Mouse (Mus musculus) 3T3-L1 (cell line): Measurements from ENCODE around the gene Oxct2a.
"Not testable (repeated sequence)": the region's sequence is repeated elsewhere in the genome, so short reads cannot be mapped to it uniquely, and the experiment has no call there.

Experiments
- DNase-seq: peaks from one replicate; pipeline ENCODE4 v3.0.0-alpha.2; 2015; ENCODE audit warnings: low read depth, low spot score

Gene Oxct2a

GRCm38 (mm10) chr4:123323534-123323933 lies at the start of gene Oxct2a:
Oxct2a (minus strand) TSS chr4:123323634.
- DNase-seq: no peak

DNA sequence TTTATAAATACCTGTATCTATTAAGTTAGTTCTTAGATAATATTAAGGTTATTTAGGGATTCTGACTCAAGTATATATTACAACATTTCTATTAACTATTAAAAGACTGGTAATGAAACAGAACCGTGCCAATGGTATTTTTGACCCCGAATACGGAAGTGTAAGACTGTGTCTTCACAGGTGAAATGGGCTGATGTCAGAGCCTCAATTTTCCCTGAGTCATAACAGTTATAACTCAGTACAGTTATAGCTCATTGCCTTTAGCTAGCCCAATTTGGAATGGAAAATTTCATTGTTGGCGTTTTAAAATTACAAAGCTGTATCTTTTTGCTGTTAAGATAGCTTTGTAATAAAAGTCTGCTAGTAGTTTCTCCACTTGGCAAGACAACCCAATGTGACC lies 40.1 kb upstream of the Oxct2a start:
- no peak for DNase-seq

DNA sequence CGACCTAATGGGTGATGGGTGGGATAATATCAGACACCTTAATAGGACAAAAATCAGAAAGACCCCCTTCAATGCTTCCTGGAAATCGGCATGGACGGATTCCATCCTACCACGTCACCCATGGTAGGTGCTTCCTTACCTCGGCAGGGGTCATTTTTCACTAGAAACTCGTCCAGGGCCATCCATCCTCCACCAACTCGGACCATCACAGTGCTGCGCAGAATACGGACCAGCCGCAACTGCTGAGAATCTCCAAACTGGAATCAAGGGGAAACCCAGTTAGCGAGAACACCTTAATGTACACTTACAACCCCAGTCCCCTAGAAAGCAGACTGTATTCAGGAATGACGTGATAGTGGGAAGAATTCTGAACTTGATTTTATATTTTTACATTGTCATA lies 37.3 kb upstream of the Oxct2a start:
- no peak for DNase-seq

GRCm38 (mm10) chr4:123358613-123359012 lies 35.2 kb upstream of the Oxct2a start:
- DNase-seq: no peak

- no peak for DNase-seq
Measured at GRCm38 (mm10) chr4:123355941-123356340, 32.5 kb upstream of the Oxct2a start.

GRCm38 (mm10) chr4:123353271-123353877 lies 29.9 kb upstream of the Oxct2a start:
- DNase-seq: no peak

DNA sequence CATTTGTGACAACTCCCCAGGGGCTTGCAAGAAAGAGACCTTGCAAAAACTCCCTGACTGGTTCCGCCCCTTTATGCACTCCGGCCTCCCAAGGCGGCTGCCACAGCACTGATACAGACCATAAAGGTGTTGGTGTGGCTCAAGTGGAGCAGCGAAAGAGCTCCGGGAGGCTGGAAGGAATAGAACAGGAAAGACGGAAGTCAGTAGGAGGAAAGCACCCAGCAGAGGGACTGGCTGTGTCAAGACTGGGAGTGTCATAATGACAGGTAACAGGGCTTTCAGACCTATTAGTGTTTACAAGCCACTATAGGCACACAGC lies 20.0 kb upstream of the Oxct2a start:
- DNase-seq: no peak

DNA sequence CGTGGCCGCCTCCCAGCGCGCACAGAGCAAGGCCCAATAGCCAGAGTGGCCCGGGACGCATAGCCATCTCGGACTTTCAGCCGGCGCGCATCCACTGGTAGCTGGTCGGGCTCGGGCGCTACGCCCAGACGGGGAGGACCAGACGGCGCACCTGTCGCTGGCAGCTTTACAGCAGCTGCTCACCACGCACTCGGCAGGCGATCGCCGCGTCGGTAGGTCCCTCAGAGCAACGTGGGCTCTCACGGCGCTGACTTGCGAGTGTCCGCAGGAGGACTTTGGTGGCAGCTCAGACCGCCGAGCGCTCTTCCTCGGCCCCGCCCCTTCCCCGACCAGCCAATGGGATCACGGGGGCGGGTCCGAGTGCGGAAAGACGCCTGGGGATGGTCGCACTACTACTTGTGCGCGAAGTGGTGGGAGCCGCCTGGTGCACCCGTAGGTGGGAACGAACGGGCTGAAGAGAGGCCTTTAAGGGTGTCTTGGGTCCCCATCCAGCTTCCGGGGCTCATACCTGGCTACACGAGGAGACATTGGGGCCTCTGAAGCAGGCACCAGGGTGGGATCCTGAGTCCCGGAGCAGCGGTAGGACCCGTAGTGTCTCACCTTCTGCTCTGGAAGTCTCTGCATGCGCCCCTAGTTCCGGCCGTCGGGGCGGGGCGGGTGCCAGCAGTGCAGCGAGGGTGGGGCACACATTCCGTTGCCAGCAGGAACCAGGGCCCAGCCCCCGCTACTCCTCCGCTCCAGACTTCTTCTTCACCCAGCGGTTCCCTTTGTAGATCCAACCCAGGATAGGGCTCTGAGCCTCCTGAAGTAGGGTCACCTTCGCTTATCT lies 19.4 kb upstream of the Oxct2a start, which contains the start of gene Bmp8a:
TSS of gene Bmp8a (minus strand) at position 611 of the 829 bp plus-strand sequence.
- no peak for DNase-seq

DNA sequence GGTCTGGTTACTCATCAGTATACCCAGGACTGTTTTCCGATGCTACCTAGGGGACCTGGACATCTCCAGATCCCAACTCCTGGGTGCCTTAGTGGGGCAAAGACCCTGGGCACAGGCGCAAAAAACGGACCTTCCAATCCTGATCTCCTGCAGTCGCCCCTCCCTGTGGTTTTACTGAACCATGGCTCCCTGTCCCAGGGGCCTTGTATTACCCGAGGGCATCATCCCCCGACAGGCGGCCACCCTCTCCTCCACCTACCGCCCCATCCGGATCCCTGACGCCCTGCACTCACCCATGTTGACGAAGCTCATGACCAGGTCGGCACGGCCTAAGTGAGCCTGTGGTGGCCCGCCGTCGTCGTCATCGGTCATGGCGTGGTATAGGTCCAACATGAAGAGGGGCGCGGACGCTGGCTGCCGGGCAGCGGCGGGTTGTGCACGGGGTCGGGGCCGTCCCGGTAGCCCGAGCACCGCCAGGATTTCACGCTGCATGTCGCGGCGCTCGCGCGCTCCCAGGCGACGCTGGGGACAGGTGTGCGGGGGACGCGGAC lies 18.7 kb upstream of the Oxct2a start:
- DNase-seq: no peak

GRCm38 (mm10) chr4:123340232-123340631 lies 16.8 kb upstream of the Oxct2a start:
- peak; percentile 74 for DNase-seq

- peak; percentile 26 for DNase-seq
Measured at GRCm38 (mm10) chr4:123337693-123338092, 14.3 kb upstream of the Oxct2a start.

DNA sequence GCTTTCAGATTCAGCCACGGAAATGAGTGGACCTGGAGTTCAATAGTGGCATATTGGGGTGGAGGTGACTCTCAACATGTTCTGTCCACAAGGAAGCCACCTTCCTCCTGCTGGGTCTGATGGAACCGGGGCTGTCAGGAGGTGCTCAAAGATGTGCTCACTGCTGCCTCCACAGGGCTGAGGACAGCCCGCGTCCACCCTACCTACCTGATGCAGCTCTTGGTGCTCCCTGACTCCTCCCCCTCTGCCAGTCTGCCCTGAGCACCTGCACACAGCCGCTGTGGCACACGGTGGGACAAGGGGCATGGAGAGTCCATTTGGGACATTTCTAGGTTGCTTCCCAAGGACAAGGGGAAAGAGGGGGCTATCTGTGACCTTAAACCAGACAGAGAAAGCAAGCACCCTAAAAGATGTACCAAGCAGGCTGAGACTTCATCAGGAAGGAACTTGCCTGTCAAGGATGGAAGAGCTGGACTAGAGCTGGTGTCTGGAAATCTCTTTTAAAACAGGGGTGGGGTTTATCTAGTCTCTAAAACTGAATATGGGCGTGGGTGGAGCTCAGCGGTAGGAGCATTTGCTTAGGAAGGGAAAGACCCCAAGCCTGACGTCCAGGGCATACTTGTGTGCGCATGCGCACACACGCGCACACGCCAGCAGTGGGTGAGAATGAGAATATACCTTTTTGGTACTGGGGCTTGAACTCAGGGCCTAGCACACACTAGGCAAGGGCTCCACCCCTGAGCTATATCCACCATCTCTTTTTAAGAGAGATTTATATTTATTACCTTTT lies 12.6 kb upstream of the Oxct2a start:
- DNase-seq: no peak

DNA sequence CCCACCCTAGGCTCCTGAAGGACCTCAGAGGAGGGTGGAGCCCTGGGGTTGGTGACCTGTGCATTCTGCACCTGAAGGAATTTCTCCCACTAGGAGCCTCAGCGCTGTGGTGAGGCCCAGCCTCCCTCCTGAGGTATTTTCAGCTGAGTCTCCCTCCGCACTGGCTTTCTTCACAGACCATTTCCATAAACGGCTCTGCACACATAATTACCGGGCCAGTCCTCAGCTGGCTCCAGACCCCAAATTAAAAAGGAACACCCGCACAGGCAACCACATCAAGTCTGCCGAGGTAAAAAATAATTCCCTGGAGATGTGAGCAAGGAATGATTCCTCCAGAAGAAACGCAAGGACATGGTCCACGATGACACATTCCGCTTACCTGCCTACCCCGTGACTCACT lies 11.8 kb upstream of the Oxct2a start:
- DNase-seq: not testable (repeated sequence)

- DNase-seq: peak; percentile 76
Measured at GRCm38 (mm10) chr4:123334177-123334576, 10.7 kb upstream of the Oxct2a start.

- DNase-seq: no peak
Measured at GRCm38 (mm10) chr4:123333151-123333550, 9.7 kb upstream of the Oxct2a start.

GRCm38 (mm10) chr4:123331961-123332360 lies 8.5 kb upstream of the Oxct2a start:
- not testable (repeated sequence) for DNase-seq

DNA sequence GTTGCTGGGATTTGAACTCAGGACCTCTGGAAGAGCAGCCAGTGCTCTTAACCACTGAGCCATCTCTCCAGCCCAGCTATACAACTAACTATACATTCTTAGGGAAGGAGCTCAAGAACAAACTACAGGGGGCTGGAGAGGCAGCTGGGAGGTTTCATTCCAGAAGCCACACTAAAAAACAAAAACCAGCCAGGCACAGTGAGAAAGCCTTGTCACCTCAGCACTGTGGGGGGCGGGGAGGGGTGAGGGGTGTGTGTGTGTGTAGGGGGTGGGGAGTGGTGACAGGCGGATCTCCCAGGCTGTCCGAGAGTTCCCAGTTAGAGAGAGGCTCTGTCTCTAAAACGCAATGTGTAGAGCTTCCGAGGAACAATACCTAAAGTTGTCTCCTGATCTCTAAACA lies 7.9 kb upstream of the Oxct2a start:
- no peak for DNase-seq

- DNase-seq: no peak
Measured at GRCm38 (mm10) chr4:123328946-123329345, 5.5 kb upstream of the Oxct2a start.

DNA sequence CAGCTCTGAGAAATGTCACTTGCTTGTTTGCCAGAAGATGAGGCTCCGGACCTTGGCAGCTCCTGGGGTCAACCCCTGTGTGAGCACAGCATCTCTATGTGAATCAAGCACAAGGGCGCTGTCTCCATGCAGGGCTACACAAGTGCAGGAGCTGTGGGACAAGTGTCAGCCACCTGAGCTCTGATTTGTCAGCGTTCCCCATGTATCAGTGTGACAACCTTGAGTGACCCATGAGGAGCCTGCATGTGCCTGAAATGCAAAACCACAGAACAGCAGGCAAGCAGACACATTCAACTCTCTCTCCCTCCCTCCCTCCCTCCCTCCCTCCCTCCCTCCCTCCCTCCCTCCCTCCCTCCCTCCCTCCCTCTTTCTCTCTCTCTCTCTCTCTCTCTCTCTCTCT lies 4.2 kb upstream of the Oxct2a start:
- no peak for DNase-seq

DNA sequence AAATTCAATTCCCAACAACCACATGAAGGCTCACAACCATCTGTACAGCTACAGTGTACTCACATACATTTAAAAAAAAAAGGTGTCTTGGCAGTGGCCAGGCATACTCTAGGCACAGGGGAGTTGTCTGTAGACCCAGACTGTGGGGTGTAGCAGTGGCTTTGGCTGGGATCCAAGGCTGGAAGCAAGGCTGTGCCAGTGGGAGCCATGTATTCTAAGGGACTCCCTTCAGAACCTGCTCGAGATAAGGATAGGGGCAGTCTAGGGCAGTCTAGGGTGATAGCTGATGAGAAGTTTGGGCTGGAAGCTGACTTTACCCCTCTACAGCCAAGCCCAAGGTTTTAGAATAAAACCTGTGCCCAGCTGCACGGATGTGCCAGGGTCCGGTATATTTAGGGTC lies 2.7 kb upstream of the Oxct2a start:
- DNase-seq: no peak

- DNase-seq: not testable (repeated sequence)
Measured at GRCm38 (mm10) chr4:123322910-123323309, 524 bp downstream of the Oxct2a start.

DNA sequence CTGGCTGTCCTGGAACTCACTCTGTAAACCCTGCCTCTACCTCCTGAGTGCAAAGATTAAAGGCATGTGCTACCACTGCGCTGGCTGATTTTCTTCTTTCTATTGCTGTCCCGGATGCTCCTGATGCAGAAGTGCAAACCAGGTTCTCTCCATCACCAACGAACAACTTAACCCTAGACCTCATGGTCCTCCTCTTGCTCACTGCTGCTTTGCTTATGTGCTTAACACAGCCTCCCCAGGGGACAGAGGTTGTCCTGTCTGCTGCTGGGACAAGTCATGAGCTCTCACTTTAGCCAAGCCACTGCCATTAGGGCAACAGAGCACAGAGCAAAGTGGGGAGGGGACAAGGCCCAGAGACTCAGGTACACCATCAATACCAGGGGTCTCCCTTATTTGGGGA lies 8.9 kb downstream of the Oxct2a start:
- DNase-seq: no peak
